Mouse (Mus musculus) T-helper 17 cell (primary cell): ENCODE results near the gene Snrpa.

Experiments
- in situ Hi-C, 2 experiments: fragments of 300-600 bp; cut with MboI, MseI; formaldehyde crosslinking; loops; 1 replicate in 1 of 2; 2 replicates in 1 of 2; pipeline ENCODE4 v1.15.1; 2025; ENCODE audit warnings: high pct_unique_total_duplicates in 2 of 2

Snrpa gene

GRCm38 (mm10) chr7:27203730-27204449 is 7.8 kb upstream of the Snrpa start:
- in situ Hi-C loops, result no loop called here

GRCm38 (mm10) chr7:27198779-27199178 is 2.7 kb upstream of the Snrpa start:
- in situ Hi-C loops, result loop anchor here (10.0 to 25.0 kb wide), 4 partner anchors 976 to 1811 kb away; partner anchors contain the start of genes Dyrk1b (in 2 of the 2), Ccdc97 (in 1 of the 2) and Lipe (in 1 of the 2)

GRCm38 (mm10) chr7:27198355-27198754 is 2.3 kb upstream of the Snrpa start:
- in situ Hi-C loops, result loop anchor here (10.0 to 25.0 kb wide), 4 partner anchors 976 to 1811 kb away; partner anchors contain the start of genes Dyrk1b (in 2 of the 2), Ccdc97 (in 1 of the 2) and Lipe (in 1 of the 2)

- in situ Hi-C loops, result loop anchor here (10.0 to 25.0 kb wide), 4 partner anchors 977 to 1810 kb away; partner anchors contain the start of genes Dyrk1b (in 2 of the 2), Ccdc97 (in 1 of the 2) and Lipe (in 1 of the 2)
Measured at GRCm38 (mm10) chr7:27197634-27198033, 1.6 kb upstream of the Snrpa start.

GRCm38 (mm10) chr7:27197136-27197535 is 1.1 kb upstream of the Snrpa start:
- in situ Hi-C loops, result loop anchor here (10.0 to 25.0 kb wide), 4 partner anchors 978 to 1810 kb away; partner anchors contain the start of genes Dyrk1b (in 2 of the 2), Ccdc97 (in 1 of the 2) and Lipe (in 1 of the 2)

- in situ Hi-C loops, result loop anchor here (10.0 to 25.0 kb wide), 4 partner anchors 981 to 1806 kb away; partner anchors contain the start of genes Dyrk1b (in 2 of the 2), Ccdc97 (in 1 of the 2) and Lipe (in 1 of the 2)
Measured at GRCm38 (mm10) chr7:27193731-27194130, 2.3 kb downstream of the Snrpa start.

GRCm38 (mm10) chr7:27192434-27192833 is 3.6 kb downstream of the Snrpa start:
- in situ Hi-C loops, result loop anchor here (10.0 to 25.0 kb wide), 4 partner anchors 982 to 1805 kb away; partner anchors contain the start of genes Dyrk1b (in 2 of the 2), Ccdc97 (in 1 of the 2) and Lipe (in 1 of the 2)

- in situ Hi-C loops, result loop anchor here (25.0 kb wide), 3 partner anchors 998 to 1802 kb away; partner anchors contain the start of genes Ccdc97 (in 1 of the 2), Dyrk1b (in 1 of the 2) and Lipe (in 1 of the 2)
Measured at GRCm38 (mm10) chr7:27189271-27189931, 6.7 kb downstream of the Snrpa start.

- in situ Hi-C loops, result loop anchor here (25.0 kb wide), 3 partner anchors 1001 to 1799 kb away; partner anchors contain the start of genes Ccdc97 (in 1 of the 2), Dyrk1b (in 1 of the 2) and Lipe (in 1 of the 2)
Measured at GRCm38 (mm10) chr7:27185986-27186385, 10.1 kb downstream of the Snrpa start.

- in situ Hi-C loops, result loop anchor here (25.0 kb wide), 3 partner anchors 1002 to 1798 kb away; partner anchors contain the start of genes Ccdc97 (in 1 of the 2), Dyrk1b (in 1 of the 2) and Lipe (in 1 of the 2)
Measured at GRCm38 (mm10) chr7:27184964-27185363, 11.1 kb downstream of the Snrpa start.

- in situ Hi-C loops, result loop anchor here (25.0 kb wide), 3 partner anchors 1005 to 1795 kb away; partner anchors contain the start of genes Ccdc97 (in 1 of the 2), Dyrk1b (in 1 of the 2) and Lipe (in 1 of the 2)
Measured at GRCm38 (mm10) chr7:27182498-27182897, 13.6 kb downstream of the Snrpa start.

- in situ Hi-C loops, result loop anchor here (25.0 kb wide), 3 partner anchors 1006 to 1794 kb away; partner anchors contain the start of genes Ccdc97 (in 1 of the 2), Dyrk1b (in 1 of the 2) and Lipe (in 1 of the 2)
Measured at GRCm38 (mm10) chr7:27180837-27181695, 15.0 kb downstream of the Snrpa start, which contains the start of the genes Gm21983 and Mia. Gene Gm21983 (minus strand): TSS chr7:27181086. Gene Mia (minus strand): TSS chr7:27181157.

GRCm38 (mm10) chr7:27180036-27180435 is 16.0 kb downstream of the Snrpa start:
- in situ Hi-C loops, result loop anchor here (25.0 kb wide), 3 partner anchors 1007 to 1793 kb away; partner anchors contain the start of genes Ccdc97 (in 1 of the 2), Dyrk1b (in 1 of the 2) and Lipe (in 1 of the 2)

GRCm38 (mm10) chr7:27179217-27179918 is 16.7 kb downstream of the Snrpa start:
- in situ Hi-C loops, result loop anchor here (25.0 kb wide), 3 partner anchors 1008 to 1792 kb away; partner anchors contain the start of genes Ccdc97 (in 1 of the 2), Dyrk1b (in 1 of the 2) and Lipe (in 1 of the 2)

- in situ Hi-C loops, result loop anchor here (25.0 kb wide), 3 partner anchors 1009 to 1791 kb away; partner anchors contain the start of genes Ccdc97 (in 1 of the 2), Dyrk1b (in 1 of the 2) and Lipe (in 1 of the 2)
Measured at GRCm38 (mm10) chr7:27178324-27179216, 17.5 kb downstream of the Snrpa start, which contains the start of gene Rab4b. Gene Rab4b (minus strand): TSS chr7:27178896.

- in situ Hi-C loops, result loop anchor here (25.0 kb wide), 3 partner anchors 1009 to 1791 kb away; partner anchors contain the start of genes Ccdc97 (in 1 of the 2), Dyrk1b (in 1 of the 2) and Lipe (in 1 of the 2)
Measured at GRCm38 (mm10) chr7:27177942-27178323, 18.1 kb downstream of the Snrpa start.

- in situ Hi-C loops, result loop anchor here (25.0 kb wide), 3 partner anchors 1012 to 1788 kb away; partner anchors contain the start of genes Ccdc97 (in 1 of the 2), Dyrk1b (in 1 of the 2) and Lipe (in 1 of the 2)
Measured at GRCm38 (mm10) chr7:27174896-27175295, 21.2 kb downstream of the Snrpa start.
